Mouse (Mus musculus): ENCODE measurements at regions not wholly inside any gene's neighbourhood (a gene's known extent, or its start where the extent isn't known, plus 50 kb on each side); places are given as distances from the start of the nearest gene placed in this dataset.

DNA sequence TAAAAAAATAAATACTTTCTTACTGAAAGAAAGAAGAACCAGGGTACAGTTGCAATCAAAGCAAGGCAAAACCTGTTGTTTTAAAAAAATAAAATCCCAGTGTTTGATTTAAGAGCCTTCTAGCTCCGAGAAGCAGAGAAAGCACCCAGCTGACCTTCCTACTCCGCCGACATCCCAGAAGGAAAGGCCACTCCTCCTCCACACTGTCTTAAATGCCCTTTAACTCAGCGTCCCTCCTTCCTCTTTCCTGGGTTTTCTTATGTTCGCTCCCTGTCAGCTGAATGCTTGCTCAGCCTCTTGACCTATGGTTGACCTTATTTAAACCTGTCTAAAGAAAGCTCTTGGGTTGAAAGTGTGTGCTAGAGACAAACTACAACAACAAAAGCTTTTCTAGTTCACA lies 79.1 kb downstream of the Sptssa start:
- DNase-seq (ENCODE audit: low spot score) = no peak

DNA sequence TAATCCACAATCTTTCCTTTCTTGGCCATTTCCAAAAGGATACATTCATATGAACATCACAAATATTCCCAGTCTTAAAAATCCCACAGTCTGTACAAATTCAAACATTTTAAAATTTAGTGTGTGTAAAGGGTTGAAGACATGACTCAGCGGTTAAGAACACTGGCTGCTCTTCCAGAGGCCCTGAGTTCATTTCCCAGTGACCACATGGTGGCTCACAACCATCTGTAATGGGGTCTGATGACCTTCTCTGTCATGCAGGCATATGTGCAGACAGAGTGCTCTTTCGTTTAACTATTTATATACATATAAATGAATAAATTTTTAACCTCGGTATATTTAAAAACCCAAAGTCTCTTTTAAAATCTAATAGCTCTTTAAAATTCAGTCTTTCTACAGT lies 79.6 kb downstream of the Sptssa start:
- no peak for DNase-seq (ENCODE audit: low spot score)

DNA sequence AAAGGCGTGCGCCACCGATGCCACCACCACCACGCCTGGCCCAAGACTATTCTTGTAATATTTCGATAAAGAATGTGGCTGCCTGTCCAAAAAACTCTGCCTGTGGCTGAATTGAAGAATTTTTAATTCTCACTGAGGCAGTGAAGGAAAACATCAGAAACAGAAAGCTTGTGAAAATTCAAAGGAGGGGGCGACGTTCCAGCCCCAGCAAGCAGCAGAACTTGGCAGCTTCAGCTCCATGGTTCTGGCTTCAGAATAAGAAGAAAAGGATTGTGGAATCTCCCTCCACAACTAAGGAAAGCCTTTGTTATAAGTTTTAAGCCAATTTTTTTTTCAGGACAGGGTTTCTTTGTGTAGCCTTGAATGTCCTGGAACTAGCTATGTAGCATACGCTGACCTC lies 83.5 kb downstream of the Sptssa start:
- DNase-seq (ENCODE audit: low spot score) = no peak

DNA sequence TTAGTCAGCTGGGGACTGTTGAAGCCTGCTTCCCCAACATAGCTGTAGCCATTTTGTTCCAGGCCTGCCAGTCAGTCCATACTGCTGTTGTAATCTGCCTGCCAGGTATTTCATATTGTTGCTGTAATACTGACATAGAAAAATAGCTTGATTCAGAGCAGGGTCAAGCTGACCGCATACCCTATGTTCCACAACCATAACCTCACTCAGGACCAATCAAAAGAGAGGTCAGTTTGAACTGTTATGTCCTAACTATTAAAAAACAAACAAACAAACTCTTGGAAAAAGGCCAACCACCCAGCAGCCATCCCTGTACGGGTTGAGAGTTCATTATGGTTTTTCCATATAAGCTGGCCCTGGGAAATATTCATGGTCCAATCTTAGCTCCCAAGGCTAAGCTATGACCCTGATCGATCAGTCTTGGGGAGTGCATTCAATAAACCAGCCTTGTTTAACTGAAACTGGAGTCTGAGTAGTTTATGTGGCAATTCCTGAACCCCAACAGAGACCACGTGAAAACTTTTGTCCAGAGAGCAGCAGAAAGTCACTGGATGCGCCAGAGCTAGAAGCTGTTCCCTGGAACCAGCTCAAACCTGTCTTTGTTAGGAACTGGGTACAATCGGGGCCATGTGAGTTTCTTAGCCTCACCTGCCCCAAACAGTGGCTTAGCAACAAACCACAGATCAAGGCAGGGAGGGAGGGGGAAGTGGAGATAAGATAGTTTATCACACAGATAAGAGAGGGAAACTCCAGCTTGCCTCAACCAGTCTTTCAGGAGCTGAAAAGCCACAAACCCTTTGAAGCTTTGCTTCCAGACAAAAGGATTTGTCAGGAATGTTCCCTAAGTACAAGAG lies 88.1 kb downstream of the Sptssa start:
- no peak for DNase-seq (ENCODE audit: low spot score)

DNA sequence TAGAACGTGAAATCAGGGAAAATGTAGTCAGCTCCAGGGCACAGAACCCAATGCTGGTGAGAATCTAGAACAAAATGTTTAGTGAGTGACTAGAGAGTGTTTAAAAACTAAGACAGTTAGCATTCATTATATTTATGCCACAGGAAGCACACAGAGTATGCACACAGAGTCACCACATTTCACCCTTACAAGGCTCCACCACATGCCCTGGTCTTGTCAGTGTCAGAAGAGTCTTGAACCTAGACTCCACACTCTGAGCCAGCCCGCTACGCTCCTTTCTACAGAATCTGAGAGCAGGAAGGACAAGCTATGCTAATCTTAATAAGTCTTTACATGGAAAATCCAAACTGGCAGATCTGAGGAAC lies 89.0 kb downstream of the Sptssa start:
- DNase-seq (ENCODE audit: low spot score) = no peak

GRCm38 (mm10) chr12:54566532-54567425 lies 89.6 kb downstream of the Sptssa start:
- no peak for DNase-seq (ENCODE audit: low spot score)

DNA sequence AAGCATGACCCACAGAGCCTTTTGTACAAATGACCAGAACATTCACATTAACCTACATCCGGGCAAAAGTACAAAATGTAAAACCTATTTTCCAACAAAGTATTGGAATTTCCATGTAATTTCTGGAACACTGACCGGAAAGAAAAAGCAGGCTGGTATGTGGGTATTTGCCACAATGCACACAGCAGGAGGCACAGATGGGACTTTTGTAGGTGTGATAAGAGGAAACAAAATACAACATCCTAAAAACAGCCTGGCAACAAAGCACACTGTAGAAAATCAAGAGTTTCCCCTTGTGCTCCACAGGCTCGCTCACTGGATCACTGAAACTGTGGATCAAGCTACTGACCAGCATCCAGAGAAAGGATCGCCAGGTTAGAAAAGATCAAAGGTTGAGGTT lies 94.4 kb downstream of the Sptssa start:
- no peak for DNase-seq (ENCODE audit: low spot score)

GRCm38 (mm10) chr12:54558106-54558505 lies 98.3 kb downstream of the Sptssa start:
- DNase-seq (ENCODE audit: low spot score) = no peak

GRCm38 (mm10) chr12:54549659-54550058 lies 106.7 kb downstream of the Sptssa start:
- no peak for DNase-seq (ENCODE audit: low spot score)

DNA sequence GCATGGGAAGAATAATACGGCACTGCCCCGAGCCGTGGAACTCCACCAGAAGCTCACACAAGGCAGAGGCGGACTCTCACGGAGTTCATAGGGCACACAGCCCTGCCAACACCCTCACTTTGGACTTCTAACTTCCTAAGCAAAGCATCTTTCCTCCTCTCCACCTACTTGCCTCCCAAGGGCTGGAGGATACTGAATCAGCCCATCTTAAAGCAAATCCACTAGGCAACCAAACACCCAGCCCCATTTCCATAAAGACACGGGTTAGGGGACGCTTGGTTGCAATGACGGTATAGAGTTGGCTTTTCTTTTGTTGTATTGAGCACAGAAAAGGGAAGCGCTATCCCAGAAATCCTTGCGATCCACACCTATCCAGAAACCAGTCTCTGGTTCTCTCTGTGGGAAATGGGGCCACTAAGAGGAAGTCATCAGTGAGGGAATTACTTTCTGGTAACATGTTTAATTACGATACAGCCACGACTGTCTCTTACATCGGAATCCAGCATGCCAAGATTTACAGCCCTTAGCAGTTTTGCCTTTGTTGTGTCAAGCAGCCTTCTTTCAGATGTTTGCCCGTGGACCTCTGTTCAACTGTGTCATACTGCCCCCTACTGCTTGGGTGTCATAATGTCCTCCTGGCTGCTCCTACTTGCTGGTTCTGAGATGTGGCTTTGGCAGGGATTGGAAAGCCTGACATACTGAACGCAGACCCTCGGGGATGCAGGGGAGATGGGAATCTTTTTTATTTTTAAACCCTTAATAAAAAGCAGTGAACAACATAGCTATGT lies 110.4 kb downstream of the Sptssa start:
- peak; percentile 16 for DNase-seq (ENCODE audit: low spot score)

DNA sequence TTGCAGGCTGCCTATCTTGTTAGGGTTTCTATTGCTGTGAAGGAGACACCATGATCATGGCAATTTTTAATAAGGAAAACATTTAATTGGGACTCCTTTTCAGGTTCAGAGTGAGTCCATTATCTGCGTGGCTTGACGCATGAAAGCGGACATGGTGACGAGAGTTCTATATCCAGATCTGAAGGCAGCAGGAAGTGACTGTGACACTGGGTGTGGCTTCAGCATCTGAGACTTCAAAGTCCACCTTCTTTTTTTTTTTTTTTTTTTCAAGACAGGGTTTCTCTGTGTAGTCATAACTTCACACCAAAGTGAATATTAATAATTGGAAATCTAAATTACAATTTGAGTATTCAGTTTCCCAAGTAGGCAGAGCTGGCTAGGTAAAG lies 118.1 kb downstream of the Sptssa start:
- DNase-seq (ENCODE audit: low spot score) = no peak

DNA sequence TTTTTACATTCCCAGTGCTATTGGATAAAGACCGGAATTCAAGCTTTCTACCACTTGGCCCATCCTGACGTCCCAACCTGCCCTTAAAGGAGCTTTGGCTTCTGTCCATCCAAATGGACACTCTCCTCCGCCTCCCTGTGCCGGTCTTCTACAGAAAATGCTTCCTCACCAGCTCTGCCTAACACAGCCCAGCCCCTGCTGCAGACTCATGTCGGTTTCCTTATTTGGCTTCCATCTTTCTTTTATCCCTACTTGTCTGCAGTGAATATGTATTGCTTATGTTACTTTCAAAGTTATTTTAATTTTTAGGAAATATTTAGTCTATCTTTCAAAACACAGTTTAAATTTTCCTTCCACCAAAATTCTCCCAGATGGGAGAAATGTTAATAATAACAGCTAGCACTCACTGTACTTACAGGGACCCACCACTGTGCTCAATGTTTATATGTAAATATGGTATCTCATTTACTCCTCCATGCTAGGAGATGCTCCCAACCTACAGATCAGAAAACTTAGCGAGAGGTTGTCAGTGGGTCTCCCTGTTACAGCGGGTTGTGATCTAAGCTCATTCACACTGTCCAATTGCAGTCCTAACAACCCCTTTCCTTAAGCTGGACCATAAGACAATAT lies 118.6 kb downstream of the Sptssa start:
- no peak for DNase-seq (ENCODE audit: low spot score)

DNA sequence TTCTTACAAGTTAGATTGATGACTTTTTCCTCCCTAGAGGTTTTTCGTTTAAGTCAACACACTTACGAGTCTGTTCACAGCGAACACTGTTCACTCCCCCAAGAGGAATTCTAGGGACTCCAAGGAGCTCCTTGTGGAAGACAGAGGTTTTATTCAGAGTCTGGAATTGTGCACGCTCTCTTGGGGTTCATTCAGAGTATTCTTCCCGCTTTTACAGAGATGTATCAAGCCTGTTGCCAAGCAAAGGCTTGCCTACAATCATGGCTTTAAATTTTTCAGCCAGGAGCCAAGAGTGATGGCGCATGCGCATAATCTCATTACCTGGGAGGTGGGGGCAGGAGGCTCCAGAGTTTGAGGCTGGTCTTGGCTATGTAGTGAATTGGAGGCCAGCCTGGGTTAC lies 119.4 kb downstream of the Sptssa start:
- no peak for DNase-seq (ENCODE audit: low spot score)

GRCm38 (mm10) chr12:54535556-54536516 lies 120.5 kb downstream of the Sptssa start:
- DNase-seq (ENCODE audit: low spot score) = no peak

- DNase-seq (ENCODE audit: low spot score) = no peak
These were observed 121.5 kb downstream of the Sptssa start for GRCm38 (mm10) chr12:54534910-54535309.

GRCm38 (mm10) chr12:54533134-54533533 lies 123.2 kb downstream of the Sptssa start:
- no peak for DNase-seq (ENCODE audit: low spot score)

GRCm38 (mm10) chr12:54532062-54532461 lies 124.3 kb downstream of the Sptssa start:
- no peak for DNase-seq (ENCODE audit: low spot score)

GRCm38 (mm10) chr12:54528046-54528445 lies 128.3 kb downstream of the Sptssa start:
- no peak for DNase-seq (ENCODE audit: low spot score)

GRCm38 (mm10) chr12:54527577-54527976 lies 128.8 kb downstream of the Sptssa start:
- DNase-seq (ENCODE audit: low spot score) = no peak

GRCm38 (mm10) chr12:54520406-54520805 lies 136.0 kb downstream of the Sptssa start:
- DNase-seq (ENCODE audit: low spot score) = no peak

- DNase-seq (ENCODE audit: low spot score) = no peak
These were observed 137.0 kb downstream of the Sptssa start for GRCm38 (mm10) chr12:54519370-54519769.

All from urinary bladder, postnatal 10 days (tissue).